Mouse (Mus musculus) liver, adult 2 months (tissue): ENCODE data around the gene Safb2.

Experiments
- CTCF ChIP-seq: fragments of 200-500 bp; IDR thresholded peaks from 2 replicates; pipeline ENCODE4 v1.5.1; 2011; ENCODE audit warnings: low read depth, low read length, control low read depth
- POLR2A ChIP-seq: fragments of 200-500 bp; IDR thresholded peaks from 2 replicates; pipeline ENCODE4 v1.6.1; 2011; ENCODE audit warnings: low read length, control low read depth; ENCODE audit not compliant: insufficient read depth; ENCODE audit errors: extremely low read depth

DNA sequence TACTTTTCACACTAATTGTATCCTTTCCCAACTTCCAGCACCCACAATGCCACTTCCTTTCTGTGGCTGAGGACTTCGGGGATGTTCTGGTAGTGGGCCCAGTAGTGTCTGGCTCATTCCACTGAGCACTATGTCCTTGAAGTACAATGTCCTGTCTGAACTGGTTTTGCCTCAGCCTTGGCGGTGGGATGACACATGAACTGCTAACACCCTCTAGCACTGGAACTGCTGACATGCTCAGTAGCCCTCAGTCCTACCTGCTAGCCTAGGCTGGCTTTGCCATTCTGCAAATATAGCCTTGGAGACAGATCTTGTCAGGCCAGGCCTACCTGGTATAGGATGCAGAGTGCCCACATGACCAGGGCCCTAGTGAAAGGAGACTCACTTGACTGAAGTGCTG, 22.5 kb downstream of the Safb2 start:
- TF ChIP-seq CTCF: no peak
- TF ChIP-seq POLR2A: no peak
